Mouse (Mus musculus): ENCODE data around the gene Rbm20.
"Not testable (repeated sequence)": the region's sequence is repeated elsewhere in the genome, so short reads cannot be mapped to it uniquely, and the experiment has no call there.

Gene Rbm20

GRCm38 (mm10) chr19:53676718-53677634 is at the start of gene Rbm20:
Rbm20 (plus strand) TSS chr19:53677306.
- DNase-seq (ENCODE audit: low read depth, low spot score) = peak; percentile 64

GRCm38 (mm10) chr19:53638041-53638440 is 39.1 kb upstream of the Rbm20 start:
- DNase-seq (ENCODE audit: low read depth, low spot score) = peak; percentile 46

- peak; percentile 22 for DNase-seq (ENCODE audit: low read depth, low spot score)
Measured at GRCm38 (mm10) chr19:53638727-53639126, 38.4 kb upstream of the Rbm20 start.

GRCm38 (mm10) chr19:53644020-53644595 is 33.0 kb upstream of the Rbm20 start:
- DNase-seq (ENCODE audit: low read depth, low spot score) = peak; percentile 62

GRCm38 (mm10) chr19:53647301-53647700 is 29.8 kb upstream of the Rbm20 start:
- no peak for DNase-seq (ENCODE audit: low read depth, low spot score)

GRCm38 (mm10) chr19:53648056-53648455 is 29.1 kb upstream of the Rbm20 start:
- no peak for DNase-seq (ENCODE audit: low read depth, low spot score)

- DNase-seq (ENCODE audit: low read depth, low spot score) = peak; percentile 86
Measured at GRCm38 (mm10) chr19:53648802-53649236, 28.3 kb upstream of the Rbm20 start.

GRCm38 (mm10) chr19:53649361-53649760 is 27.7 kb upstream of the Rbm20 start:
- DNase-seq (ENCODE audit: low read depth, low spot score) = peak; percentile 50

- DNase-seq (ENCODE audit: low read depth, low spot score) = peak; percentile 29
Measured at GRCm38 (mm10) chr19:53649802-53650201, 27.3 kb upstream of the Rbm20 start.

- no peak for DNase-seq (ENCODE audit: low read depth, low spot score)
Measured at GRCm38 (mm10) chr19:53650921-53651320, 26.2 kb upstream of the Rbm20 start.

- no peak for DNase-seq (ENCODE audit: low read depth, low spot score)
Measured at GRCm38 (mm10) chr19:53652267-53652666, 24.8 kb upstream of the Rbm20 start.

GRCm38 (mm10) chr19:53653624-53654467 is 23.3 kb upstream of the Rbm20 start:
- DNase-seq (ENCODE audit: low read depth, low spot score) = peak; percentile 58

- not testable (repeated sequence) for DNase-seq (ENCODE audit: low read depth, low spot score)
Measured at GRCm38 (mm10) chr19:53656443-53656842, 20.7 kb upstream of the Rbm20 start.

- no peak for DNase-seq (ENCODE audit: low read depth, low spot score)
Measured at GRCm38 (mm10) chr19:53657437-53657836, 19.7 kb upstream of the Rbm20 start.

- DNase-seq (ENCODE audit: low read depth, low spot score) = no peak
Measured at GRCm38 (mm10) chr19:53660722-53661420, 16.2 kb upstream of the Rbm20 start.

GRCm38 (mm10) chr19:53661938-53662722 is 15.0 kb upstream of the Rbm20 start:
- peak; percentile 50 for DNase-seq (ENCODE audit: low read depth, low spot score)

GRCm38 (mm10) chr19:53664831-53665230 is 12.3 kb upstream of the Rbm20 start:
- no peak for DNase-seq (ENCODE audit: low read depth, low spot score)

- DNase-seq (ENCODE audit: low read depth, low spot score) = no peak
Measured at GRCm38 (mm10) chr19:53665391-53665790, 11.7 kb upstream of the Rbm20 start.

GRCm38 (mm10) chr19:53666708-53667107 is 10.4 kb upstream of the Rbm20 start:
- DNase-seq (ENCODE audit: low read depth, low spot score) = no peak

GRCm38 (mm10) chr19:53668821-53669220 is 8.3 kb upstream of the Rbm20 start:
- DNase-seq (ENCODE audit: low read depth, low spot score) = no peak

Measured in ZHBTc4 (cell line).